8 mouse cellular contexts compared by ENCODE assay signal in the genomic region with DNA sequence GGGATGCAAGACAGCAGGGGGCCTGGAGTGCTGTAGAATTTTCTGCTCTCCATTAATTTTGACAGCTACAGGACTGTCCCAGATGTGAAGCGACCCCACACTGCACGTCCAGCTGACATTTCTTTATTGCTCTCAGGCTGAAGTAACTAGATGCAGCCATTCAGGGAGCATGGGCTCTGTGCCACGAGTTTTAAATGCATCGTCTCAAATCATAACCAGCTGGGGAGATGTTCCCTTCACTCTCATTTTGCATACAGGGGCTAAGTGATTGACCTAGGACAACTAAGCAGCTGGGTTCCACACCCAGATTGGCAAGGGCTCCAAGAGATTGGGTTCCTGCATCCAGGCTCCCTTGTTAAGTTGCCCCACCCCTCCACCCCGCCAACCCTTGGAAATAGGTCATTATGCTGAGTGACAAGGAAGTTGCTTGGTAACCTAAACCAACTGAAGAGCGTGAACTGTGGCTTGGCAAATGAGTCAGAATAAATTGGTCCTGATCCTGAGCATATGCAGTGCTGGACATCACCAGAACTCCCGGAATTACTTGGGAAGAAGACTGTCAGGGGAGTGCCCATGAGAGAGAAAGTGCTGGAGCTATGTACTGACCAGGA.
DNase-seq lines count a peak whose midpoint lies in the region; ATAC-seq lines count a peak whose summit lies in the region.

No protein-coding gene starts in this region.

- H3K9me3 ChIP-seq in embryonic facial prominence, embryonic 14.5 days (ENCODE audit: control insufficient read depth, low read length), result no peaks in the 10 kb centered on the region

- H3K4me3 ChIP-seq in embryonic facial prominence, embryonic 14.5 days (ENCODE audit: low read depth, low read length), result no peak overlapping the region

- ATAC-seq in embryonic facial prominence, embryonic 14.5 days (ENCODE audit: low read depth), result peak; percentile 76

- no peak overlapping the region for H3K27ac ChIP-seq in embryonic facial prominence, embryonic 14.5 days (replicated peaks; ENCODE audit: low read depth, low read length)

- no peaks in the 10 kb centered on the region for H3K36me3 ChIP-seq in embryonic facial prominence, embryonic 14.5 days (ENCODE audit: control insufficient read depth, insufficient read depth, low read length)

- peak; percentile 35 for DNase-seq in kidney, postnatal 14 days
- no peak for DNase-seq in kidney, adult 18-20 months
- peak; percentile 64 for DNase-seq in embryo, embryonic 10.5 days (ENCODE audit: low spot score)
- DNase-seq in embryonic facial prominence, embryonic 14.5 days (ENCODE audit: low spot score), result peak; percentile 91
- DNase-seq in mesoderm, embryonic 11.5 days (ENCODE audit: low read depth, low spot score), result peak; percentile 63
- DNase-seq in adrenal gland, adult 18-20 months (ENCODE audit: low spot score in 2 of 2), result no peak
- no peak for DNase-seq in spleen, postnatal 14 days (ENCODE audit: low spot score in 2 of 2)
- DNase-seq in cerebellum, adult 18-20 months, result no peak

- H3K9ac ChIP-seq in embryonic facial prominence, embryonic 14.5 days (ENCODE audit: low read depth, low read length), result no peak overlapping the region

- peaks cover 5% of the 10 kb centered on the region; the same call in 1 of the 2 replicates for H3K27me3 ChIP-seq in embryonic facial prominence, embryonic 14.5 days (replicated peaks; ENCODE audit: control insufficient read depth, insufficient read depth, low read length)

- peaks cover 21% of the 10 kb centered on the region for H3K4me1 ChIP-seq in embryonic facial prominence, embryonic 14.5 days (ENCODE audit: control insufficient read depth, insufficient read depth, low read length)

- WGBS in embryonic facial prominence, embryonic 14.5 days, result 10% methylated on average over 7 of the region's 7 CpGs

- H3K4me2 ChIP-seq in embryonic facial prominence, embryonic 14.5 days (ENCODE audit: low read depth, low read length), result no peak overlapping the region

Comparison
In these comparisons a context has a peak if more than half of its experiments do, and no peak if none do; other contexts are left out.
1. DNase-seq: peak in kidney, postnatal 14 days (single experiment), embryo, embryonic 10.5 days (single experiment), embryonic facial prominence, embryonic 14.5 days (single experiment) and mesoderm, embryonic 11.5 days (single experiment); none in kidney, adult 18-20 months (single experiment), adrenal gland, adult 18-20 months (0 of 2), spleen, postnatal 14 days (0 of 2) and cerebellum, adult 18-20 months (0 of 2).